Mouse (Mus musculus) stomach, adult 2 months (tissue): Measurements from ENCODE around the gene Dao. TPM values are rescaled to one million over a fixed set of nuclear protein-coding genes. Genes with fewer than 3 reads are reported as not detected.

Experiments used
- polyA plus RNA-seq: library from polyadenylated mRNA; depleted of rRNA; stranded (reverse); fragments of >200 nt; gene quantifications from 2 replicates; pipeline ENCODE4 v1.2.3, GENCODE M21; 2012; rRNA removed

The Dao gene
- polyA plus RNA-seq = not detected in 2 replicates

GRCm38 (mm10) chr5:114003542-114003941, at the start of gene Dao:
TSS of gene Dao (plus strand) at chr5:114003703.

GRCm38 (mm10) chr5:113993487-113994465, 9.7 kb upstream of the Dao start, which contains the start of gene Ssh1:
TSS of gene Ssh1 (minus strand) at chr5:113993894.

GRCm38 (mm10) chr5:114065161-114065560, 61.7 kb downstream of the Dao start, which contains the start of gene Usp30:
TSS of gene Usp30 (plus strand) at chr5:114065461.

Other genes starting within 250 kb of the Dao start
- 5.0 and 6.0 TPM in 2 replicates for gene Sart3, start 231.2 kb upstream of the Dao start, polyA plus RNA-seq
- gene Iscu, start 231.0 kb upstream of the Dao start, polyA plus RNA-seq = 31.9 and 32.7 TPM in 2 replicates
- gene Tmem119, start 203.2 kb upstream of the Dao start, polyA plus RNA-seq = 7.8 and 12.2 TPM in 2 replicates
- gene Selplg, start 171.1 kb upstream of the Dao start, polyA plus RNA-seq = 8.2 and 12.8 TPM in 2 replicates
- gene Coro1c, start 94.9 kb upstream of the Dao start, polyA plus RNA-seq = 39.2 and 44.7 TPM in 2 replicates
- 4.1 and 4.8 TPM in 2 replicates for gene Ssh1, start 9.8 kb upstream of the Dao start, polyA plus RNA-seq
- gene Usp30, start 61.8 kb downstream of the Dao start, polyA plus RNA-seq = 6.8 and 8.5 TPM in 2 replicates
- 0.25 and 0.28 TPM in 2 replicates for gene Svop, start 87.9 kb downstream of the Dao start, polyA plus RNA-seq
- gene Alkbh2, start 124.5 kb downstream of the Dao start, polyA plus RNA-seq = 4.9 and 6.8 TPM in 2 replicates
- gene Ung, start 126.7 kb downstream of the Dao start, polyA plus RNA-seq = 3.5 and 5.4 TPM in 2 replicates
- 23.1 and 25.0 TPM in 2 replicates for gene Acacb, start 142.8 kb downstream of the Dao start, polyA plus RNA-seq